Mouse (Mus musculus) megakaryocyte, embryonic 14.5 days (primary cell): Measurements from ENCODE around the gene Capn12.

ENCODE experiments used
- FLI1 ChIP-seq: IDR thresholded peaks from 2 replicates; pipeline ENCODE4 v1.6.1; 2012; ENCODE audit warnings: low read length, inconsistent platforms, mixed read lengths
- GATA1 ChIP-seq: IDR thresholded peaks from 3 replicates; pipeline ENCODE4 v1.6.1; 2012; ENCODE audit warnings: mixed read lengths, low read length, inconsistent platforms, borderline replicate concordance

DNA sequence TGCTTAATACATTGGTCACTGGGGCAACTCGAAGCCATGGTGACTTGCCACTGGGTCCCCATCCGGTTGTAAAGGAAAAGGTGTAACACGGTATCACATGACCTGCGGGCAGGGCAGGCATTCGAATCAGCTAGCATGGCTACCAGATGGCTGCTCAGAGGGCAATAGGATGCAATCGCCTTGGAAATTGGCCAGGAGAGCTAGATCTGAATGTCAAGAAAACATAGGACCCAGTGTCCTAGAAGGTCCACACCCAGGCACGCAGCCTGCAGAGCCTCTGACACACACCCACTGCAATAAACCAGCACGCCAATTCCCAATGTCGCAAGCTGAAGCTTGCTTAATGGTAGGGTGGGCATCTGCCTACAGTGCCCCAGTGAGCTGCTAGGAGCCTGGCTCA is 42.9 kb upstream of the Capn12 start:
- TF ChIP-seq FLI1 (no peak), GATA1 (no peak)
